17 mouse cellular contexts compared by ENCODE assay signal in genomic region chr7:28476191-28476590, GRCm38 (mm10). TPM values are rescaled to one million over a fixed set of nuclear protein-coding genes. Genes with fewer than 3 reads are reported as not detected.
"Had no signal": no experiment of that assay in that cellular context is flagged by ENCODE, and none has a peak within 500 bp of the region (broad histone marks: within the 10 kb centered on the region; RNA-seq: fewer than 3 reads in every experiment).

No protein-coding gene starts in this region.

- H3K4me1 ChIP-seq: liver, embryonic 13.5 days; midbrain, embryonic 15.5 days had no signal

- H3K4me2 ChIP-seq: liver, embryonic 13.5 days; midbrain, embryonic 15.5 days had no signal

- H3K27me3 ChIP-seq: liver, embryonic 13.5 days; midbrain, embryonic 15.5 days had no signal

- H3K4me3 ChIP-seq: left cerebral cortex, adult 2 months; limb, embryonic 10.5 days; liver, embryonic 13.5 days; midbrain, embryonic 15.5 days had no signal

- DNase-seq: kidney, adult 11 months; kidney, adult 9 months; kidney, postnatal 25 days; liver, embryonic 13.5 days; lung, adult 2 months; right cerebral cortex, adult 18-20 months; right cerebral cortex, postnatal 25 days; thymus, adult 18-20 months; thymus, postnatal 14 days had no signal

- ATAC-seq: midbrain, embryonic 15.5 days had no signal

- H3K27ac ChIP-seq: left cerebral cortex, adult 2 months; limb, embryonic 10.5 days; liver, embryonic 13.5 days; midbrain, embryonic 15.5 days had no signal

- H3K9ac ChIP-seq: liver, embryonic 13.5 days; midbrain, embryonic 15.5 days had no signal

- H3K9me3 ChIP-seq: limb, embryonic 10.5 days; liver, embryonic 13.5 days; midbrain, embryonic 15.5 days had no signal

- H3K36me3 ChIP-seq: limb, embryonic 10.5 days; liver, embryonic 13.5 days; midbrain, embryonic 15.5 days had no signal

RNA-seq across cellular contexts. Expression of gene Ifnl2, which starts 34.1 kb away (rescaled TPM):
- total RNA-seq: layer of hippocampus, postnatal 25 days; left cerebral cortex, adult 2 months; left cerebral cortex, postnatal 14 days; megakaryocyte progenitor cell, adult 5-6 weeks had no signal
- polyA plus RNA-seq: limb, embryonic 10.5 days; limb, embryonic 14.5 days; liver, embryonic 13.5 days; lung, adult 2 months; midbrain, embryonic 15.5 days; neural tube, embryonic 14.5 days had no signal

RNA-seq across cellular contexts. Expression of gene Ifnl3, which starts 46.4 kb away (rescaled TPM):
- total RNA-seq: layer of hippocampus, postnatal 25 days; left cerebral cortex, adult 2 months; left cerebral cortex, postnatal 14 days; megakaryocyte progenitor cell, adult 5-6 weeks had no signal
- polyA plus RNA-seq: limb, embryonic 10.5 days; limb, embryonic 14.5 days; liver, embryonic 13.5 days; lung, adult 2 months; midbrain, embryonic 15.5 days; neural tube, embryonic 14.5 days had no signal
